Mouse (Mus musculus): ENCODE measurements around the gene Fdx1.

DNA sequence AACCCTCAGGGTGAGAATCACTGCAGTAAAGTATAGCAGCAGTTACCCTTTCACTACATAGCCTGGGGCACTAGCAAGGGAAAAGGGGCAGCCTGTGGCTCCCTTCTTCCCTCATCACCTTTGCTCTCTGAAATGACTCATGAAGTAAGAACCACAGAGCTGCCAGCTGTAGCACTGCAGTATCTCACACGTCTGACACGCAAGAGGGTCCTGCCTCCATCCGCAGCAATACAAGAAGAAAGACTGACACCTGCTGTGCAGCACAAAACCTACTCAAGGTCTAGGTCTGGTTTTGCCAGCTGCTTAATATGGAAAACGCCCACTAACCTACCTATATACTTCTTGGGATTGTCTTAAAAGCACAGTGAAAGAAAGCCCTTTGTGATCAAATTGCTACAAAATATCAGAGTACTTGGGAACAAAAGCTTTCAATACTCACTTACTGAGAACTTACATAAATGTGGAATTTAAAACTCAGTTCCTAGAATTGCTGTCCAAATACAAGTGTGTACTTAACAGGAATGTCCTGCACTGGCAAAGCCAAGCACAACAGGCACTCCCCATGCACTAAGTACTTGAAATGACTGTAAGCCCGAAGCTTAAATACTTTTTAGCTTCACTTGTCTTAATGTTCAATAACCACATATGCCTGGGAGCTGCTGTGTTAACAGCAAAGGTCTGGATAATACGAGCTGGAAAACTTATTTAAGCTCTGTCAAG, 2.0 kb downstream of the Fdx1 start:
- TF ChIP-seq POLR2A (IDR thresholded peaks at IDR 0.05; ENCODE audit: control insufficient read depth, low read depth, low read length) (no peak), CTCF (IDR thresholded peaks at IDR 0.05; ENCODE audit: control insufficient read depth, insufficient read depth, insufficient replicate concordance, low read depth, low read length) (no peak)

All from testis, adult 2 months (tissue).